Mouse (Mus musculus) thymus, adult 2 months (tissue): ENCODE data around the gene Isg20l2.

Experiments used
- CTCF ChIP-seq: fragments of 200-500 bp; IDR thresholded peaks from 2 replicates; pipeline ENCODE4 v1.5.1; 2012; ENCODE audit warnings: mild to moderate bottlenecking, control low read depth, low read length, moderate library complexity, borderline replicate concordance; ENCODE audit not compliant: control insufficient read depth, poor library complexity, insufficient read depth; ENCODE audit errors: extremely low read depth
- POLR2A ChIP-seq: fragments of 200-500 bp; IDR thresholded peaks from 2 replicates; pipeline ENCODE4 v1.6.1; 2012; ENCODE audit warnings: mild to moderate bottlenecking, low read length, control low read depth, moderate library complexity; ENCODE audit not compliant: control insufficient read depth, poor library complexity, insufficient read depth; ENCODE audit errors: extremely low read depth

GRCm38 (mm10) chr3:87935201-87935600, 5.1 kb downstream of the Isg20l2 start:
- TF ChIP-seq CTCF (no peak), POLR2A (no peak)
